Mouse (Mus musculus): ENCODE data around the gene Adamts9. TPM values are rescaled to one million over a fixed set of nuclear protein-coding genes. Genes with fewer than 3 reads are reported as not detected.

Gene Adamts9
- 1 to 10 TPM; 6.2 to 7.6 TPM for total RNA-seq (2021)
- long read RNA-seq, experiment 1, full-length matches to known transcripts: 1 of 1 reads
- long read RNA-seq, experiment 1, partial matches to known transcripts: 0 of 1 reads
- long read RNA-seq, experiment 1, other reads (novel, unspliced or antisense): 0 of 1 reads
- long read RNA-seq, experiment 2, partial matches to known transcripts: 0 of 3 reads
- long read RNA-seq, experiment 2, other reads (novel, unspliced or antisense): 3 of 3 reads

DNA sequence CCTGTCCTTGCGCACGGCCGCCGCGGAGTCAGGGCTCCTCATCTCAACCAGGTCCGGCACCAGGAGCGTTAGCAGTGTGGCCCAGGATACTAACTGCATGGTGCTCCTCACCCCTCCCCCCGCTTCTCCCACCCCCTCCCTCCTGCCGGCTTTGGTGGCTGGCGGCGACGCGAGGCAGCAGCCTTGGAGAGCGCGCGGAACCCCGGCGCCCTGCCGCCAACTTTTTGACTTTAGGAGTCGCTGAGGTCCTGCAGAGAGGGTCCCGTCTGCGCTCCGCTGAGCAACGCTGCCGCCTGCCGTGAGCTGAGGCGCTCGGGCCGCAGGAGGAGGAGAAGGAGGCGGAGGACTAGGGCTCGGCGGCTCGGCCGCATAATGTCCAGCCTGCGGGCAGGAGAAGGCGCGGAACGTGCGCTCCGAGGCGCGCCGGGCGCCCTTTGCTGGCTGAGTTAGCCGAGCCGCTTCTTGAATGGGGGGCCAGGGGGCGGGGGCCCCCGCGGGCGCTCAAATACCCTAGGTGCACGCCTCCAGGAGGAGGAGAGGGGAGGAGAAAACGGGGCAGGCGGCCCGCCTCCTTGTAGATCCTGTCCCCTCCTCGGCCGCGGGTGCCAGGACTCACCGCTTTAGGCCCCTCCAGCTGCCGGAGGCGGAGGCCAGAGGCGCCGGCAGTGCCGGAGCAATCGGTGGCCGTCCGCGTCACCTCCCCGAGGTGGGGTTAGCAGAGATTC is at the start of gene Adamts9:
Gene Adamts9 (minus strand): TSS at position 436 of the 725 bp plus-strand sequence.
- intact Hi-C loops (cut with DNase I): loop anchor here (5.0 to 10.0 kb wide), 2 partner anchors 222 to 499 kb away; no protein-coding TSS in a partner anchor

GRCm38 (mm10) chr6:92991616-92992015 is 48.3 kb upstream of the Adamts9 start:
- intact Hi-C loops (cut with DNase I): no loop called here

More for the DNA sequence above, at the start of gene Adamts9:
- peak; percentile 76 to 87 for DNase-seq

DNA sequence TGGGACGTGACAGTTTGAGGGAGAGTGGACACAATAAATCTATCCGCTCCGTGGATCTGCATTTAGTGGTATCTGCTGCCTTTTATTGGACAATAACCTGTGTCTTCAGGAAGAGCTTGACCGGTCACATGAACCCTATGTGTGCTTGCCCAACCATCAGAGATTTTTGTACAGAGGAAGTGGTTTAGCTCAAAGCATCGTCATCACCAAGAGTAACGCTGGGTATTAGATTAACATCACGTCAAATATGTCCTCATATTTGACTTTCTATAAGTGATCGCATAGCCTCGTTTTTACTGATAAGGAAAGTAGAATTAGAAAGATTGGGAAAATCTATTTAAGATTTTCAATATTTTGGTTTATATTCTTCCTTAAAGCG is 45.3 kb upstream of the Adamts9 start:
- intact Hi-C loops (cut with DNase I): no loop called here
- no peak for DNase-seq

More at GRCm38 (mm10) chr6:92991616-92992015, 48.3 kb upstream of the Adamts9 start:
- DNase-seq: no peak

DNA sequence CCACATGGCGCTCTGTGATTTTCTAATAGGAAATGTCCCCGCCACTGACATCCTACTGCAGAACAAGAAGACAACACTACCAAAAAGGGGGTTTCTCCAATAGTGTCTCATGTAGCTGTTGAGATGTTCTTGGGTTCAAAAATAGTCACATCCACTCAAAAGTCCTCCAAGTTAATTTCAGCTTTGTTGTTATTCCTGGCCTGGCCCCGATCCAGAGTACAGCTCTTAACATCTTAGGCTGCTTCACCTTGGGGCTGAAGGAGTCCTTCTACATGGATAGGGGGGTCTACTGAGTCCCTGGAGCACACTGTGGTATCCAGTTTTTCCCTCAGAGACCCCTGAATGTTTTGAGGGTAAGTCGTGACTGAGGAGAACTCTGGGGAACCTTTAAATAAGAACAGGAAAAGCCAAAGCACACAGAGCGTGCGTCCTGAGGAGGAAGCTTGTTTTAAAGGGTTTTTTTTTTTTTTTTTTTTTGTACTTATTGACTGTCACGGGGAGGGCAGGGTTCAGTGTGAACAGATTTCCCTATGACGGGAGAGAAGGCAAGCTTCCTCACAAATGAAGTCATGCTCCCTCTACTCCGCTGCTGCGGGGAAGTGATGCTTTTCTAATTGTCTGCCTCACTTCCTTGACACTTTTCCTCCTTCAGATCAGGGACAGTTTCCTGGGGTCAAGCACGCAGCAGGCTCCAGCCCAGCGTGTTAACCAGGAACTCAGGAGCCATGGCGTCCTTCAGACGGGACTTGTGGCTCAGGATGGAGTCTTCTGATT is 44.7 kb upstream of the Adamts9 start:
- no peak for DNase-seq
- intact Hi-C loops (cut with DNase I): no loop called here

DNA sequence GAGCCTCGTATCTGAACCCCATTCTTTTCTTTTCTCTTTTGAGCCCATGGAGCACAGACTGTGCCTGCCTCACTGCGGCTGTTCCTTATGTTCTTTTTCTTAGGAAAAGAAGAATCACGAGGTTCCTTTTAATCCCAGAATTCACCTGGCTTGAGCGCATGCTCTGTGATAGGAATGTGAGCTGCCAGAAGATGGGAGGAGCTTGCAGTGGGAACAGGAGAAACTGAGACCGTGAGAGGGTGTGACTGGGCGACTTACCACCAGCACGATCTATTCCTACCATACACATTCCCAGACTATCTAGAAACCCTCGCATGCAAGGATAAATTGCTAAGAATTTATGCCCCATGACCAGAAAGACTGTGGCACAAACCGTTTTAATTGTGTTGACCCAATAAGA is 44.1 kb upstream of the Adamts9 start:
- intact Hi-C loops (cut with DNase I): no loop called here
- DNase-seq: no peak

DNA sequence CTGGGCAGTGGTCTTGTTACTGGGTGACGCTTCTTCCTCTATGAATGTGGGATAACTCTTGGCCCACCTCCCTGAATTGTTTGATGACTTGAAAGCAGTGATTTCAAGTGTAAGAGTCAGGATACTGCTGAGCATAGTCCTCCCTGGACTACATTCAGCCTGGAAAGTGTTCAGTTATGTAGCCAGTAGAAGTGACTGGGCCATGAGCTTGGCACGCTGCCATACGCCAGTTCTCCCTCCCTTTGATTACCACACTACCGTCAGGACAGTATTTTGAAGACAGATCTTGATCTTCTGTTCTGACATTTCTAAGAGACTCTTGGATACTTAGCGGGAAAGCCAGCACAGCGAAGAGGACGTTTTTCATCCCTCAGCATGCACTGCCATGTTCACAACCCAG is 40.1 kb upstream of the Adamts9 start:
- no peak for DNase-seq
- intact Hi-C loops (cut with DNase I): no loop called here

DNA sequence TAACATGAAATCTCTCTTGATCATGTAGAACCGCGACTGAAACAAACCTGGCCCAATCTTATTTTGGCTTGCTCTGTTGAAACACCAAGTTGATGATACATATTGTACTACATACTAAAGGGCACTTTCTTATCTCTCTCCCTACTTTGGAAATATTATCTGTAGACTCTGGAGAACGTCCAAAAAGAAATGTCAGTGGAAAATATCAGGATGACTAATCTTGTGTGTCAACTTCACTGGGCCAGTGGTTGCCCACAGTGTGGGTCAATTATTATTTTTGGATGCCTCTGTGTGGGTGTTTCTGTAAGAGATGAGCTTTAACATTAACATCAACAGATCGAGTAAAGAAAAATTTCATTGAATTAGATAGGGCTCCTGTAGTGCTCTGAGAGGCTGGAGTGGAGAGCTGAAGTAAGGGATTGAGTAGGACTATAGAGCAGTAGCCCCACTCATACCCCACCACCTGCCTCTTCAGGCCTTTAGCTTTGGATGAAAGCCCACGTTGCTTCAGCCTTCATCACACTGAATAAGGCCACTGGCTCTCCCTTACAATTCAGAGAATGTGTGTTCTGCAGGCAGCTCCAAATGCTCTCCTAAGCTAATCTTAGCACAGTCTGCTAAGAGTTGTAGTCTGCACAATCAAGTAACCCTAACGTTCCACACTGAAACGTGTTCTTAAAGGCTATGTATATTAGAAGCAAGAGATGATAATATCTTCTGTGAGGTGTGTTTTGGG is 38.3 kb upstream of the Adamts9 start:
- intact Hi-C loops (cut with DNase I): no loop called here
- no peak for DNase-seq

DNA sequence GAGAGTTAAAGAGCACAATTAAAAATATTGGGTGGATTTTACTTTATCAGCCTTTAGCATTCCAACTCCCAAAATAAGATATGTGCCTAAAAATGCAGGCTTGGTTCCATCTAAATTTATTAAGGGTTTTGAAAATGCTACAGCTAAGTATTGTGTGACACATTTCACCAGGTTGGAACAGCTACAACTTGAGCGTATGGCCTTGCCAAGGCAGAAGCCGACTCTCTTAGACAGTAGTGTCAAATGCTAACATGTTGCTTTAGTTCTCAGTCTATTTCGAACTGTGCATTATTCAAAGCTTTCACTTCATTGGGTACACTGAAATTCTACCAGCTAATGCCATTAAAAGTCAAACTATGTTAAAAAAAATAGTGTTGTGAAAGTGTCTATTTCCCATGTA is 30.0 kb upstream of the Adamts9 start:
- no peak for DNase-seq
- intact Hi-C loops (cut with DNase I): no loop called here

DNA sequence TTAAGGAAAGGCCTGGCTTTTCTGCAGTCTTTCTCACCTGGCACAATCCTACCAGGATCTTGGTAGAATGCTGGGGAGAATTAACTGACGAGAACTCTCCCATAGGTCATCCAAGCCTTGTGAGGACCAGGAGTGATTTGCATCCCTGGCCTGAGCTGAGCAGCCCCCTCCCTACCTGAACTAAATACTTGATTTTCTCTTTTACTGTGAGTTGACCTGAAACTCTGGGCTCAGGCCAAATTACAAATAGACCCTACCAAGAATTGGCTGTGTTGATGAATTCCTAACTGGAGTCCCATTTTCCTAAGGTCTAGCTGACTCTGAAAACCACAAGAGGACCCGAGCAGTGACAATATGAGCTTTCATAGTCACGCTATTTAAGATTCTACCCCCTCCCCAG is 25.4 kb upstream of the Adamts9 start:
- intact Hi-C loops (cut with DNase I): no loop called here
- DNase-seq: no peak

DNA sequence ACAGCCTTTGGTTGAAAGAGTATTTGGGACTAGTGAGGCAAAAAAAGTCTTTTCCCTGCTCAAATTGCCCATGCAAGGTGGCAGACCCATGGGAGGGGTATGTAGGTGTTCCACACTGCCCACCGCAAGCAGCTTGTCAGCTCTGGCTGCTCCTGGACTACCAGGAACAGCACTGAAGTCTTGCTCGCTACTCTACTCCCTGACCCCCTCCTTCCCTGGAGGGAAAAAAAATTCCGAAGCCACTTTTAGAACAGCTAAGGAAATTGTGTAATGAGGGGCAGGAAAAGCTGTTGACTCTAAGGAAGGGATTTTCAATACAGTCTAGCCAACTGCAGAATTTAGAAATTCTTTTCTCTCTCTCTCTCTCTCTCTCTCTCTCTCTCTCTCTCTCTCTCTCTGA is 24.9 kb upstream of the Adamts9 start:
- intact Hi-C loops (cut with DNase I): no loop called here
- no peak for DNase-seq

GRCm38 (mm10) chr6:92962966-92963365 is 19.7 kb upstream of the Adamts9 start:
- no peak for DNase-seq
- intact Hi-C loops (cut with DNase I): no loop called here

GRCm38 (mm10) chr6:92960997-92961396 is 17.7 kb upstream of the Adamts9 start:
- DNase-seq: no peak
- intact Hi-C loops (cut with DNase I): no loop called here

GRCm38 (mm10) chr6:92959416-92959815 is 16.1 kb upstream of the Adamts9 start:
- intact Hi-C loops (cut with DNase I): no loop called here
- DNase-seq: no peak

DNA sequence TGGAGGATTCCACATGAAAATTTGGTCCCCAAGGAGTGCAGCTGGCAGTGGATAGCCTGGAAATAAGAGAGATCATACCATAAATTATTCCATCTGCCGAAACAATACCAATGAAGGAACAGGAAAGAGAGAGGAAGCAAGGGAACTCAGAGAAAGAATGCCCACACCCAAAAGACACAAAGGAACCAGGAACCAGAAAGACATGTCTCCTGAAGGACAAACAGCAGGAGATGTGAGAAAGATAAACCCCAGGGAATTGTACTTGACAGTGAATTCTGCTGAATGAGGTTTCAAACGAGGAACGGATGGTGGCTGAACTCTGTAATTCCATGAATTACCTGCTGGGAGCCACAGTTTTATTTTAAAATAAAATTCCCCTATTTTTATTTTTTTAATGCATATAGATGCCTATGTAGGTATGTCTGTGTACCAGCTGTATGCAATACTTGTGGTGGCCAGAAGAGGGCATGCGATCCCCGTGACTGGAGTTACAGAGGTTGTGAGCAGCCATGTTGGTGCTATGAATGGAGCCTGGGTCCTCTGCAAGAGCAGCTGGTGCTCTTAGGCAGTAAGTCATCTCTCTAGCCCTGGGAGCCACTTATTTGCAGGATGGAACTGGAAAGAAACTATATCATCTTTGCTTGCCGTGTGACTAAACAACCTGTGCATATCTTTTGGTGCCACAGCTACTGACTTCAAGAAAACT is 4.2 kb upstream of the Adamts9 start:
- DNase-seq: no peak
- intact Hi-C loops (cut with DNase I): loop anchor here (10.0 kb wide), 1 partner anchor 217 kb away; no protein-coding TSS in a partner anchor

- DNase-seq: no peak
- intact Hi-C loops (cut with DNase I): loop anchor here (5.0 to 10.0 kb wide), 2 partner anchors 220 to 498 kb away; no protein-coding TSS in a partner anchor
Observed at GRCm38 (mm10) chr6:92944711-92945110, 1.4 kb upstream of the Adamts9 start.

DNA sequence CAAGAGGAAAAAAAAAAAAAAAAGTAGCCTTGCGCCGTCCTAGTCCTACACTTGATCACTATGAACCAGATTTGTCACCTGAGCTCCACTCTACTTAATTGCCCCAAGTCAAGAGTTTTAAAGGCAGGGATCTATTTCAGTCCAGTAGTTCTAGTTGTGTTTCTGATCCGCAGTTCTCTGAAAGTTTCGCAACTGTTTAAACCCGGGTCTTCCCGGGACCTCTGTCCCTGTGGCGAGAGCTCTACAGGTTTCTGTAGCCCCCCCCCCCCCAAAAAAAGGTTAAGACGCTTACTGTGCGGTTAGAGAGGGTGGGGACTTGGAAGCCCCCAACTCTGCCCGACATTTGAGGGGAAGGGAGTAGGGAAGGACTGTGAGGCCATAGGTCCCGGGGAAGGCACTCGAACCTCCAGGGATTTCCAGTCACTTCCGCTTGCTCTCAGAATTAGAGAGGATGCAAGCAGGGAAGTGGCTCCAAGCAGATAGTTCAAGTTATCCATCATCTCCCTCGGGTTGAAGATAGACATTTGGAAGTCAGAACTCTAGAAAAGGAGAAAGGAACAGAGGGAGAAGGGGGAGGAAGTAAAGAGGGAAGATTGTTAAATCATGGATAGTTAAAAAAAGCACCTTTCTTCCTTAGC is 875 bp upstream of the Adamts9 start:
- intact Hi-C loops (cut with DNase I): loop anchor here (5.0 to 10.0 kb wide), 2 partner anchors 221 to 498 kb away; no protein-coding TSS in a partner anchor

DNA sequence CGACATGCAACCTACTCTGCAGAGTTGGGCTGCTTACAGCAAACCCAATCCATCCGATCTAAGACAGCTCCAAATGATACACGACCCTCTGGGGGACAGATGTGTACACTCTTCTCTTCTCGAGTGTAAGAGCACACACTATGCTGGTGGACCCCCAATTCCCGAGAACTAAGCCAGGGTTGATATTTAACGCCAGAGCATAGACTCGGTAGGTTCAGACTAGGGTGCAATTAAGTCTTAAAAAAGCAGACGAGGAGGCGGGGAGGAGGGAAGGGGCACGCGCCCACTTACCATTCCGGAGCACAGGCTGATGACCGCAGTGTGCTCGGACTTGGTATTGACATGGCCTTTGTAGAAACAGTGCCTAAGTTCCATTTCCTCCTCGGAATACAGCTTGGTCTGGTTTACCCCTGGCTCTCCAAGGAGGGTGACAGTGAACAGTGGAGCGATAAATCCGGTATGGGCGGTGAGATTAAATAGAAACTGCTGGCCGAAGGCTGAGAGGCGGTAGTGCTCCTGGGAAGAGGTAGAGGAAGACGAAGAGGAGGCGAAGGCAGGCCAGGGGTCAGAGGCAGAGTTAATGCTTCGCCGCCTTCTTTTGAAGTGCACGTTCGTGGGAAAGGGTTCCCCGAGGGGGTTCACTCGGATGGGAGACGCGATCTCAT is 1.4 kb downstream of the Adamts9 start:
- intact Hi-C loops (cut with DNase I): loop anchor here (2.0 to 10.0 kb wide), 3 partner anchors 67 to 500 kb away; no protein-coding TSS in a partner anchor
- peak in 1 of 2 experiments; percentile 22 for DNase-seq

More for the DNA sequence above, 875 bp upstream of the Adamts9 start:
- DNase-seq: no peak

GRCm38 (mm10) chr6:92941281-92941731 is 2.0 kb downstream of the Adamts9 start:
- peak; percentile 79 to 85 for DNase-seq
- intact Hi-C loops (cut with DNase I): loop anchor here (2.0 to 10.0 kb wide), 3 partner anchors 67 to 501 kb away; no protein-coding TSS in a partner anchor

Measured in gastrocnemius, postnatal 36 days (tissue).